Mouse (Mus musculus) kidney, adult 10 weeks (tissue): ENCODE data around the gene Rnf187. TPM values are rescaled to one million over a fixed set of nuclear protein-coding genes. Genes with fewer than 3 reads are reported as not detected.

Experiments
- polyA plus RNA-seq: library from polyadenylated mRNA; stranded (reverse); fragments of 350-450 nt; fragmentation: Illumina TruSeq; extraction: RNeasy Lipid Tissue Mini Kit (QIAGEN cat#74804); gene quantifications from one replicate; pipeline ENCODE4 v1.2.3, GENCODE M21; 2014; ENCODE audit warnings: low read depth, low replicate concordance

Rnf187 gene
- polyA plus RNA-seq, result 14.1 TPM

GRCm38 (mm10) chr11:58938322-58939087 is at the start of gene Rnf187:
TSS of gene Rnf187 (minus strand) at chr11:58938916.

GRCm38 (mm10) chr11:58978027-58978705 is 39.5 kb upstream of the Rnf187 start, which contains the start of gene Trim11:
TSS of gene Trim11 (plus strand) at chr11:58978093.

GRCm38 (mm10) chr11:58954420-58955142 is 15.9 kb upstream of the Rnf187 start, which contains the start of the genes Hist3h2a and Trim17:
TSS of gene Hist3h2a (plus strand) at chr11:58954685.
TSS of gene Trim17 (plus strand) at chr11:58954685.

GRCm38 (mm10) chr11:58948542-58949479 is 10.1 kb upstream of the Rnf187 start, which contains the start of gene Hist3h2ba:
TSS of gene Hist3h2ba (plus strand) at chr11:58948920.

GRCm38 (mm10) chr11:58917745-58918366 is 20.9 kb downstream of the Rnf187 start, which contains the start of gene Btnl10:
TSS of gene Btnl10 (plus strand) at chr11:58917908.

GRCm38 (mm10) chr11:58903511-58904409 is 35.0 kb downstream of the Rnf187 start, which contains the start of gene Zfp39:
TSS of gene Zfp39 (minus strand) at chr11:58904225.

Other genes with a start within 250 kb of the Rnf187 start
- gene Olfr319, start 239.8 kb downstream of the Rnf187 start, polyA plus RNA-seq, result not detected
- not detected for gene Olfr318, start 214.9 kb downstream of the Rnf187 start, polyA plus RNA-seq
- gene Olfr317, start 199.7 kb downstream of the Rnf187 start, polyA plus RNA-seq, result not detected
- gene Olfr316, start 186.2 kb downstream of the Rnf187 start, polyA plus RNA-seq, result not detected
- not detected for gene Olfr315, start 165.7 kb downstream of the Rnf187 start, polyA plus RNA-seq
- not detected for gene Olfr314, start 156.0 kb downstream of the Rnf187 start, polyA plus RNA-seq
- not detected for gene Fam183b, start 137.0 kb downstream of the Rnf187 start, polyA plus RNA-seq
- gene Olfr313, start 123.9 kb downstream of the Rnf187 start, polyA plus RNA-seq, result not detected
- not detected for gene Olfr312, start 109.7 kb downstream of the Rnf187 start, polyA plus RNA-seq
- gene Olfr311, start 99.7 kb downstream of the Rnf187 start, polyA plus RNA-seq, result not detected
- 6.3 TPM for gene Gm12258, start 91.8 kb downstream of the Rnf187 start, polyA plus RNA-seq
- gene 2810021J22Rik, start 71.7 kb downstream of the Rnf187 start, polyA plus RNA-seq, result 8.4 TPM
- 7.6 TPM for gene Zfp39, start 34.7 kb downstream of the Rnf187 start, polyA plus RNA-seq
- not detected for gene Btnl10, start 21.0 kb downstream of the Rnf187 start, polyA plus RNA-seq
- not detected for gene Hist3h2ba, start 10.0 kb upstream of the Rnf187 start, polyA plus RNA-seq
- gene Hist3h2a, start 15.8 kb upstream of the Rnf187 start, polyA plus RNA-seq, result 23.7 TPM
- not detected for gene Trim17, start 15.8 kb upstream of the Rnf187 start, polyA plus RNA-seq
- gene Trim11, start 39.2 kb upstream of the Rnf187 start, polyA plus RNA-seq, result 0.44 TPM
- gene Obscn, start 197.5 kb upstream of the Rnf187 start, polyA plus RNA-seq, result not detected
- gene Iba57, start 224.8 kb upstream of the Rnf187 start, polyA plus RNA-seq, result 0.97 TPM
- not detected for gene Gjc2, start 244.3 kb upstream of the Rnf187 start, polyA plus RNA-seq